Mouse (Mus musculus) hindbrain, postnatal 0 days (tissue): Measurements from ENCODE around the gene Fbn1. TPM values are rescaled to one million over a fixed set of nuclear protein-coding genes. Genes with fewer than 3 reads are reported as not detected.

Source experiments
- ATAC-seq: fragments of 200-750 bp; cut with Nextera tagmentation; 2 replicates; pipeline ENCODE4 v1.8.0; 2017; ENCODE audit warnings: mild to moderate bottlenecking, moderate TSS enrichment, moderate library complexity
- DNase-seq: peaks from one replicate; pipeline ENCODE4 v3.0.0-alpha.2; 2015; ENCODE audit warnings: low spot score
- H3K27ac ChIP-seq: fragments of 300-500 bp; sonication (generic); 2 replicates; pipeline ENCODE4 v1.5.1; 2014; ENCODE audit warnings: mild to moderate bottlenecking
- H3K27me3 ChIP-seq: fragments of 300-500 bp; sonication (generic); 2 replicates; pipeline ENCODE4 v1.6.1; 2014; ENCODE audit warnings: low read length, mixed read lengths; ENCODE audit not compliant: insufficient read depth
- H3K36me3 ChIP-seq: fragments of 300-500 bp; sonication (generic); 2 replicates; pipeline ENCODE4 v1.6.1; 2014; ENCODE audit warnings: low read length, mixed read lengths; ENCODE audit not compliant: insufficient read depth
- H3K4me1 ChIP-seq: fragments of 300-500 bp; sonication (generic); 2 replicates; pipeline ENCODE4 v1.6.1; 2014; ENCODE audit warnings: antibody characterized with exemption, low read length, mixed read lengths; ENCODE audit not compliant: insufficient read depth
- H3K4me2 ChIP-seq: fragments of 300-500 bp; sonication (generic); 2 replicates; pipeline ENCODE4 v1.6.1; 2014; ENCODE audit warnings: low read depth, mild to moderate bottlenecking, low read length, moderate library complexity, mixed read lengths
- H3K4me3 ChIP-seq: fragments of 300-500 bp; sonication (generic); 2 replicates; pipeline ENCODE4 v1.5.1; 2014; ENCODE audit warnings: low read length
- H3K9ac ChIP-seq: fragments of 300-500 bp; sonication (generic); replicated peaks from 2 replicates; pipeline ENCODE4 v1.6.1; 2014; ENCODE audit warnings: mild to moderate bottlenecking, low read length, moderate library complexity, mixed read lengths
- H3K9me3 ChIP-seq: fragments of 300-500 bp; sonication (generic); 2 replicates; pipeline ENCODE4 v1.6.1; 2016; ENCODE audit warnings: low read length, mixed read lengths
- CTCF ChIP-seq: IDR thresholded peaks from 2 replicates; pipeline ENCODE4 v1.5.1; 2016; ENCODE audit warnings: antibody characterized with exemption, control low read depth, low read depth
- WGBS: fragments of 180-500 bp; shearing (Covaris S2); extraction: QIAGEN DNeasy Blood & Tissue Kit; methylation state at CpG from one replicate; pipeline ENCODE4 v1.1.7; 2014; 5-methylcytosine and 5-hydroxymethylcytosine counted together
- polyA plus RNA-seq: library from polyadenylated mRNA; unstranded; fragments of >200 nt; fragmentation: Nextera tagmentation; extraction: Ambion mirVana; gene quantifications from 2 replicates; pipeline ENCODE4 v1.2.1, GENCODE M21; 2015
- total RNA-seq: library from RNA; depleted of rRNA; stranded (reverse); fragments of >200 nt; gene quantifications from 2 replicates; pipeline ENCODE4 v1.2.3, GENCODE M21; 2014

The Fbn1 gene
- total and polyA plus RNA-seq, 2 experiments from 2014 or later, result 2.3 to 16.6 TPM

DNA sequence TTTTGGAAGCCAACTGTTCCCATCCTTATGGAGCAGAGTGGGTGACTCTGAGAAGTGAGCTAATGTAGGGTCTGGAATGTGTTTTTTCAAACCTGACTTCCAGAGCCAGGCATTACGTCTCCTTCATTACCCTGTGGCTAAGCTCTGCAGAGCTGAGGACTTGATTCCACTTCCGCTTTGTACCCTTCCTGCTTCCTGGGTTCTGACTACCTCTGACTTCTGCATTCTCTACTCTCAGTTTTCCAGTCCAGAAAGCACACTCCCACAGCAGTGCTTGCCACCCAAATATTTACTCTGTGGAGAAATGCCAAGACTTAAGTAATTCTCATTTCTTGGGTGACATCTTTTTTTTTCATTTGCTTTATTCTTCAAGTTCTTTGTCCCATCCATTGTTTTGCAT is 185.2 kb downstream of the Fbn1 start:
- H3K4me3 ChIP-seq, result no peak overlapping the region
- H3K27ac ChIP-seq, result no peak overlapping the region
- H3K4me2 ChIP-seq, result no peak overlapping the region
- H3K9ac ChIP-seq, result no peak overlapping the region
- TF ChIP-seq CTCF, result no peak
- no peaks in the 10 kb centered on the region for H3K27me3 ChIP-seq
- no peaks in the 10 kb centered on the region for H3K36me3 ChIP-seq
- no peaks in the 10 kb centered on the region for H3K4me1 ChIP-seq
- no peak for ATAC-seq
- 80% methylated on average over 2 of the region's 2 CpGs for WGBS
- no peak for DNase-seq
- no peaks in the 10 kb centered on the region for H3K9me3 ChIP-seq

DNA sequence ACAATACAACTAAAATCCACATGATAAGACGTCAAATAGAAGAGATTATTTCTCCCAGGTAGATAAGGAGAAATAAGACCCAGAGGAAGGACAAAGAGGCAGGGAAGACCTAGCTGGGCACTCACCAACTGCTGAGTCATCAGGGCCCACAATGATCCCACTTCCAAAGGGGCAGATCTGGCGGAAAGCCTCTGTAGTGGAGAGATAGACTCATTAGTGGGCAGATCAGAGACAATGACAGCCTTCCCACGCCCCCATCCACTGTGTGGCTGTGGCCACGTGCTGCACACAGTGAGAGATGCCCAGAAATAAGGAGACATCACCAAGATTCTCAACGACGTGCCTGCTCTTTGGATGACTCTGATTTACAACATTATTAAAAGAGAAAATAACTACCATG is 186.7 kb downstream of the Fbn1 start:
- Histone ChIP-seq H3K27me3 (no peaks in the 10 kb centered on the region), H3K9me3 (no peaks in the 10 kb centered on the region), H3K4me3 (no peak overlapping the region), H3K4me1 (no peaks in the 10 kb centered on the region), H3K27ac (no peak overlapping the region), H3K9ac (no peak overlapping the region), H3K4me2 (no peak overlapping the region), H3K36me3 (peaks cover 10% of the 10 kb centered on the region)
- ATAC-seq (no peak), DNase-seq (no peak)
- 81% methylated on average over 6 of the region's 6 CpGs for WGBS
- no peak for TF ChIP-seq CTCF

DNA sequence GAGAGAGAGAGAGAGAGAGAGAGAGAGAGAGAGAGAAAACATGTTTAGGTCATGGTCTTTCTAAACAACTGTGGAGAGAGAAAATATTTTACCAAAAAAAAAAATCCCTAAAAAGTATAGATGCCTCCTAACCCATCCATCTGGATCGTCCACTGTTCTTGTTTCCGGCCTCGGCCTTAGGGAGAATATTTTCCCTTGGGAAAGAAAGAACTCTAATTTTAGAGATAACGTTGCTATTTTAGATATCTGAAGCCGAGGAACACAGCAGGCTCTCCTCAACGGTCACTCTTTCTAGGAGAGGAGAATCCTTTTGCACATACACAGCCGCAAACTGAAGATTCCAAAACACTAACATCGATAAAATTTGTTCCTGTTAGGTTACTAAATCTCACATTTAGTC is 188.1 kb downstream of the Fbn1 start:
- Histone ChIP-seq H3K4me1 (no peaks in the 10 kb centered on the region), H3K4me3 (no peak overlapping the region), H3K9ac (no peak overlapping the region), H3K27me3 (no peaks in the 10 kb centered on the region), H3K9me3 (no peaks in the 10 kb centered on the region), H3K27ac (no peak overlapping the region), H3K36me3 (peaks cover 13% of the 10 kb centered on the region), H3K4me2 (no peak overlapping the region)
- DNase-seq (no peak), ATAC-seq (no peak)
- no peak for TF ChIP-seq CTCF
- 79% methylated on average over 8 of the region's 8 CpGs for WGBS

DNA sequence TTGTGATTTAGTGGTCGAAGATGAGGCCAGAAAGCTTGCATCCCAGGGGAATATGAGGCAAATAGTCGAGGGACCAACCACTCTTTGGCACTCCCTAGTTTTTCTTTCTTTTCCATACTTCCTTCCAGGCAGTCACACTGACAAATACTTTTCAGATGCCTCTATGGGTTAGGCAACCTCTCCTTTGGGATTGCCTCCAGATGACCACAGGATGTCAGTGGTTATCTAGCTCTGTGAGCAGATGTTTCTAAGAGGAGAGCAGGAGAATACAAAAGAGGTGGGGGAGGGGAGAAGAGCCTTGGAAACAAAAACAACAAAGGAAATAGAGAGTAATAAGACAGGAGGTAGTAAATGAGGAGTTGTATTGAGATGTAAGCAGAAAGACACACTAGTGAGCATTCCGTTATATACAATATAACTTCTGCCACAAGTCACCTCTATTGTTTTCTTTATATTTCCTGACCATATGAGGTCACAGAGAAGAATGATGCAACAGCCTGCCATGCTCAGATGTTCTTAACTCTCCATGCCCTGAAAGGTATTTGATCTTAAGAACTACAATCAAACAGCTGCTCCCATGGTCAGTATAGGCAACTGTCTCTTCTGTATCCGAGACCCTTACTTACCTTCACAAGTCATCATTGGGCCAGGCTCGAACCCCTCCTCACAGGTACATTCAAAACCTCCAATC is 189.3 kb downstream of the Fbn1 start:
- DNase-seq (no peak), ATAC-seq (no peak)
- 74% methylated on average over 5 of the region's 5 CpGs for WGBS
- H3K27ac ChIP-seq, result no peak overlapping the region
- no peaks in the 10 kb centered on the region for H3K4me1 ChIP-seq
- H3K4me2 ChIP-seq, result no peak overlapping the region
- peaks cover 16% of the 10 kb centered on the region for H3K36me3 ChIP-seq
- H3K27me3 ChIP-seq, result no peaks in the 10 kb centered on the region
- no peaks in the 10 kb centered on the region for H3K9me3 ChIP-seq
- TF ChIP-seq CTCF, result no peak
- no peak overlapping the region for H3K4me3 ChIP-seq
- H3K9ac ChIP-seq, result no peak overlapping the region

DNA sequence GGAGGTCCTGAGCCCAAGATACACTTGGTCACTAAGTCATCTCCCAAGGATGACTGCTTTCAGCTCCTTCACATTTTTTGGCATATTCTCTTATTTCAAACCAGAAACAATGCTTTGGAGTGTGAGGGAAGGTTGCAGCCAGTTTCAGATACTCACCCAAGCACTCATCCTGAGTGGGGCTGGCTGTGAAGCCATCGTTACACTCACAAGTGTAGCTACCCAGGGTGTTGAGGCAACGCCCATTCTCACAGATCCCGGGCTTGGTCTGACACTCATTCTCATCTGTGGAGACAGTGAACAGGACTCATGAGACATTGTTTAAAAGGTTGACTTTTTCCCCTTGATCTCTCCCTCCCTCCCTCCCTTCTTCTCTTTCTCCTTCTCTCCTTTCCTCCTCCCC is 192.6 kb downstream of the Fbn1 start:
- Histone ChIP-seq H3K9me3 (no peaks in the 10 kb centered on the region), H3K36me3 (peaks cover 16% of the 10 kb centered on the region), H3K4me3 (no peak overlapping the region), H3K9ac (no peak overlapping the region), H3K27me3 (no peaks in the 10 kb centered on the region), H3K27ac (no peak overlapping the region), H3K4me2 (no peak overlapping the region), H3K4me1 (no peaks in the 10 kb centered on the region)
- DNase-seq (no peak), ATAC-seq (no peak)
- no peak for TF ChIP-seq CTCF
- 93% methylated on average over 3 of the region's 3 CpGs for WGBS

DNA sequence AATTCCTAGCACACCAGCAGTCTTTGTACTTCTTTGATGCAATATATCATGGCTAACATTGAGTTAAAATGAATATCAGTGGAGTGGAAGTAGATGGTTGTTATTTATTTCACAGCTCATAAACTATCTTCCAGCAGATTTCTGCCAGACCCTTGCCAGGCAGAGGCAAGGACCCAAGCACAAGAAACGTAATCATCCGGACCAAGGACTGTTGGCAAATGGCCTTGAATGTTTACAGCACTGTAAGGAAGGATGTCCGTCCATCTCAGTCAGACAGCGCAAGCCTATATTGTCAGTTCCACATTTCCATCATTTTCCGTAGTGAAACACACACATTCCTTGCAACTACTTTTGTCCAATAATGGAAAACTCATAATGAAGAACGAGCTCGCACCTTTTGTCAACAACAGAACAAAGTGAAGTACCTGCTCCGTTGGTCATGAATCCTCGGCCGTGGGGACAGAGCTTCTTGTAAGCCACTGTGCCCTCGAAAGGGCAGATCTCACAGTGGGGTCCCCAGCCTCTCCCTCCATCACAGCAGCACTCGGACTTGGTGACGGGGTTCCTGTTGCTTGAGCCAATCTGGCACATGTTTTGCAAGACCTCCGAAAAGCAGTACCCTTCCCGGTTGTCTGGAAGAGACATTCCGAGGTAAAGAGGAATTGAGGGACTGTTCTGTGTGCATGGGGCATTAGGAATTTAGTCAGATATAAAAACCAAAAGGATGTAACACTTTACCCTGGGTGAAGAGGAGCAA is 193.4 kb downstream of the Fbn1 start:
- WGBS, result 86% methylated on average over 16 of the region's 16 CpGs
- Histone ChIP-seq H3K9ac (no peak overlapping the region), H3K9me3 (no peaks in the 10 kb centered on the region)

DNA sequence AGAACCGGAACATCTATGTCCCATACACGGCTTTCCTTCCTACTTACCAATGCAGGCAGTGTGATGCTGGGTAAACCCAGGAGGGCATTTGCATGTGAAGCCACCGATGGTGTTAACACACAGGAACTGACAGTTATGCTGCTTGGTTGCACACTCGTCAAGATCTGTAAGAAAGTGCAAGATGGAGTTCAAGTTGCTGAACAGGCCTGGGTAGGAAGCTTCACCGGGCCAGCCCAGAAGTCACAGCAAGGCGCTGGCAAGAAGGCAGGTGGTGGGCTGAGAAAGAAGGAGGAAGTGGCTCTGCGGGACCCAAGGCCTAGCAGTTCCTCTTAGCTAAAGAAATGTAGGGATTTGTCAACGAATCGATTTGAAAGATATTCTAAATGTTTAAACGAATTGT is 198.1 kb downstream of the Fbn1 start:
- no peak for ATAC-seq
- DNase-seq, result no peak
- no peaks in the 10 kb centered on the region for H3K4me1 ChIP-seq
- H3K27ac ChIP-seq, result no peak overlapping the region
- no peak overlapping the region for H3K4me2 ChIP-seq
- no peak for TF ChIP-seq CTCF
- no peaks in the 10 kb centered on the region for H3K27me3 ChIP-seq
- 86% methylated on average over 10 of the region's 10 CpGs for WGBS
- H3K9me3 ChIP-seq, result no peaks in the 10 kb centered on the region
- H3K36me3 ChIP-seq, result peaks cover 15% of the 10 kb centered on the region; the same call in 1 of the 2 replicates
- no peak overlapping the region for H3K4me3 ChIP-seq
- no peak overlapping the region for H3K9ac ChIP-seq

More for the DNA sequence above, 193.4 kb downstream of the Fbn1 start:
- Histone ChIP-seq H3K4me3 (no peak overlapping the region), H3K4me2 (no peak overlapping the region), H3K27ac (no peak overlapping the region), H3K36me3 (peaks cover 16% of the 10 kb centered on the region), H3K27me3 (no peaks in the 10 kb centered on the region), H3K4me1 (no peaks in the 10 kb centered on the region)
- ATAC-seq, result no peak
- no peak for TF ChIP-seq CTCF
- no peak for DNase-seq
